Mouse (Mus musculus): ENCODE results near the gene Mctp1.
"Not testable (repeated sequence)": the region's sequence is repeated elsewhere in the genome, so short reads cannot be mapped to it uniquely, and the experiment has no call there.

DNA sequence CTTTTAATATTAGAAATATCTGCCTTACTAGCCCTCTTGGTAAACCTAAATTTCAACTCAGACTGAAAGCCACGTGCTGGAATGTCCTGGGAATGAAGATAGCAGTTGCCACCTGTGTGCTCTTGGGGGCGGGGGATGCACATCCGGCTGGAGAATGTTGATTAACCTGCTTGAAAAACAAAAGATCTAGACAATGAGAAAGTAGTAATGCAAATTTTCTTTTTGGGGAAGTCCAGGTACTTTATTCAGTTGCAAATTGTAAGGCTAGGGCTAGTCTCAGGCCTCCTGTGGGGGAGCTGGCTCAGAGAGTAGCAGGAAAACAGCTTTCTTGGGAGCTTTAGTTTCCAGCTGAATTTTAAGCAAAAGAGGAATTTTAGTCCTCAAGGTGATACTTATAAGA lies 67.2 kb downstream of the Mctp1 start:
- TF ChIP-seq GATA1 (IDR thresholded peaks at IDR 0.05; ENCODE audit: borderline replicate concordance, low read length); FLI1 (IDR thresholded peaks at IDR 0.05; ENCODE audit: low read length): not testable (repeated sequence)
